Mouse (Mus musculus): ENCODE results near the gene Olfr319. TPM values are rescaled to one million over a fixed set of nuclear protein-coding genes. Genes with fewer than 3 reads are reported as not detected.
"Not testable (repeated sequence)": the region's sequence is repeated elsewhere in the genome, so short reads cannot be mapped to it uniquely, and the experiment has no call there.

The Olfr319 gene
- polyA plus RNA-seq (2012; rRNA removed): not detected in 2 replicates

- H3K27ac ChIP-seq (ENCODE audit: insufficient read depth, low read depth, low read length): no peak within 1 kb of the TSS
- H3K4me3 ChIP-seq (ENCODE audit: insufficient read depth, low read depth, low read length): no peak within 1 kb of the TSS
- no peak for TF ChIP-seq POLR2A (IDR thresholded peaks at IDR 0.05; ENCODE audit: low read depth, low read length)
- TF ChIP-seq CTCF (conservative IDR thresholded peaks at IDR 0.05; ENCODE audit: insufficient read depth, insufficient read length, low read depth, low read length): no peak
- H3K4me1 ChIP-seq (ENCODE audit: control insufficient read depth, insufficient read depth, low read length): no peaks in the 10 kb centered on the region
- DNase-seq: no peak
- H3K36me3 ChIP-seq (ENCODE audit: control insufficient read depth, insufficient read depth, low read length): no peaks in the 10 kb centered on the region
- no peaks in the 10 kb centered on the region for H3K27me3 ChIP-seq (replicated peaks; ENCODE audit: control insufficient read depth, insufficient read depth, low read length)
- WGBS: 82% methylated on average over 3 of the region's 3 CpGs
Measured at GRCm38 (mm10) chr11:58698862-58699261, at the start of gene Olfr319. TSS of gene Olfr319 (plus strand) at chr11:58699162.

DNA sequence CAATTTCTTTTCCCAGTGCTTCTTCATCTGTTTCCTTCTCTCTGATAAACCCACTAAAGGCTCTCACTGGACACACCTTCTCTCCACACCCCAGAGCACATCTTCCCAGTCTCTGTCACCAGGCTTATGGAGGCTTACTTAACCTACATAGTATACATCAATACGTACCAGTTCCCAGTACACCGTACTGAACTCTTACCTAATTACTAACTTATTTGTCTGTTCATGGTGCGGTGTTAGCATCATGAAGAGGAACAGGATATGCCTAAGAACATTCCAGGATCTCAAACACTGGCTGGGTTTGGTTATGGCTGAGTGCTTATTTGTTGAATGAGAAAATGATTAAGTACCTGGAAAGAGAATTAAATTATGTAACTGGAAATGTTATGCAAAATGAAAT, 43.8 kb upstream of the Olfr319 start:
- no peak for TF ChIP-seq CTCF (conservative IDR thresholded peaks at IDR 0.05; ENCODE audit: insufficient read depth, insufficient read length, low read depth, low read length)
- no peak for TF ChIP-seq POLR2A (IDR thresholded peaks at IDR 0.05; ENCODE audit: low read depth, low read length)
- WGBS: 52% methylated on average over 3 of the region's 3 CpGs
- Histone ChIP-seq H3K4me1 (ENCODE audit: control insufficient read depth, insufficient read depth, low read length) (no peaks in the 10 kb centered on the region), H3K36me3 (ENCODE audit: control insufficient read depth, insufficient read depth, low read length) (no peaks in the 10 kb centered on the region), H3K4me3 (ENCODE audit: insufficient read depth, low read depth, low read length) (no peak overlapping the region), H3K27ac (ENCODE audit: insufficient read depth, low read depth, low read length) (no peak overlapping the region), H3K27me3 (replicated peaks; ENCODE audit: control insufficient read depth, insufficient read depth, low read length) (no peaks in the 10 kb centered on the region)
- DNase-seq: no peak

DNA sequence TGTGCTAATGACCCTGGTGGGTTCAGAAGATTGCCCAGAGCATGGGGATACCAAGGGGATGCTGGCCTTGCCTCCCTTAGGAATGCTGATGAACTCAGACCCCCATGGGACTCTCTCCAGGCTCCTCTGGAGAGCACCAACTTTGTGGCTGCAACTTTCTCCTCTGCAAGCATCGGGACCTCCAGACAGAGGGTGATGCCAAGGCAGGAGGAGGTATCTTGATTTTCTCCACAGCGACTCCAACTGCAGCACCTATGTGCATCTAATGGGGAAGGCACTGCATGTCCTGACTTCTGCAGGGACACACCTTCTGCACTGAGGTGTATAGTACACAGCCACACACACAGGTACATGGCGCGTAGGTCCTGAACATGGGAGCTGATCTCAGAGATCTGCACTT, 40.4 kb upstream of the Olfr319 start, which contains the start of gene Olfr322:
Olfr322 (plus strand) TSS at position 187 of the 400 bp plus-strand sequence.
- Histone ChIP-seq H3K27me3 (replicated peaks; ENCODE audit: control insufficient read depth, insufficient read depth, low read length) (no peaks in the 10 kb centered on the region), H3K4me3 (ENCODE audit: insufficient read depth, low read depth, low read length) (no peak within 1 kb of the TSS), H3K36me3 (ENCODE audit: control insufficient read depth, insufficient read depth, low read length) (no peaks in the 10 kb centered on the region), H3K27ac (ENCODE audit: insufficient read depth, low read depth, low read length) (no peak within 1 kb of the TSS), H3K4me1 (ENCODE audit: control insufficient read depth, insufficient read depth, low read length) (no peaks in the 10 kb centered on the region)
- WGBS: 82% methylated on average over 4 of the region's 4 CpGs
- TF ChIP-seq CTCF (conservative IDR thresholded peaks at IDR 0.05; ENCODE audit: insufficient read depth, insufficient read length, low read depth, low read length): no peak
- no peak for TF ChIP-seq POLR2A (IDR thresholded peaks at IDR 0.05; ENCODE audit: low read depth, low read length)
- no peak for DNase-seq

DNA sequence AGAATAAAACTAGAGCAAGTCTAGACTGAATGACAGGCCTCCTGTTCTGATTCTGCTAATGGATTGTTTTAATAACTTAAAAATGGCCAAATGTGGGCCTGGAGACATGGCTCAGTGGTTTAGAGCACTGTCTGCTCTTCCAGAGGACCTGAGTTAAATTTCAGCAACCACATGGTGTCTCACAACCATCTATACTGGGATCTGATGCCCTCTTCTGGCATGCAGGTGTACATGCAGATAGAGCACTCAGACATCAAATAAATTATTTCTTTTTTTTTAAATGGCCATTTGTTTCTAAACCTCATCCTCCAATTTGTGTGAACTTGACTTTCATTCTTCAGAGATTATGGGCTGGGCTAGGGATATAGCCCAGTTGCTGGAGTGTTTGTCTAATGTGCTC, 29.7 kb upstream of the Olfr319 start:
- Histone ChIP-seq H3K27me3 (replicated peaks; ENCODE audit: control insufficient read depth, insufficient read depth, low read length) (no peaks in the 10 kb centered on the region), H3K4me1 (ENCODE audit: control insufficient read depth, insufficient read depth, low read length) (peaks cover 2% of the 10 kb centered on the region; the same call in 1 of the 2 replicates), H3K27ac (ENCODE audit: insufficient read depth, low read depth, low read length) (no peak overlapping the region), H3K36me3 (ENCODE audit: control insufficient read depth, insufficient read depth, low read length) (no peaks in the 10 kb centered on the region), H3K4me3 (ENCODE audit: insufficient read depth, low read depth, low read length) (no peak overlapping the region)
- no peak for DNase-seq
- TF ChIP-seq CTCF (conservative IDR thresholded peaks at IDR 0.05; ENCODE audit: insufficient read depth, insufficient read length, low read depth, low read length): no peak
- TF ChIP-seq POLR2A (IDR thresholded peaks at IDR 0.05; ENCODE audit: low read depth, low read length): no peak

DNA sequence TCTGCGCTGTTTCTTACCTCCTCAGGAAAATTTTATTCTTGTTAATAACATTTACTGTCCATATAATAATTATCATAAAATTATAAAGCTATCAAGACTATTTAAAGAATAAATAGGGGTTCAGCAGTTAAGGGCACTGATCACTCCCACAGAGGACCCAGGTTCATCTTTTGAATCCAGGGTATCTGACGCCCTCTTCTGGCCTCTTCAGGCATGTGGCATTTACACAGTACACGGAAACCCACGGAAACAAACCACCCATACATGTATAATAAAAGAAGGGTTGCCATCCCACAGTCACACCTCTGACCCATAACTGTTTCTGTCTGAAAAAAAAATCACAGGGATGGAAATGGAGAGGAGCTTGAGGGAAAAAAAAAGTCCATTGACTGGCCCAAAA, 27.1 kb upstream of the Olfr319 start:
- no peak for DNase-seq

DNA sequence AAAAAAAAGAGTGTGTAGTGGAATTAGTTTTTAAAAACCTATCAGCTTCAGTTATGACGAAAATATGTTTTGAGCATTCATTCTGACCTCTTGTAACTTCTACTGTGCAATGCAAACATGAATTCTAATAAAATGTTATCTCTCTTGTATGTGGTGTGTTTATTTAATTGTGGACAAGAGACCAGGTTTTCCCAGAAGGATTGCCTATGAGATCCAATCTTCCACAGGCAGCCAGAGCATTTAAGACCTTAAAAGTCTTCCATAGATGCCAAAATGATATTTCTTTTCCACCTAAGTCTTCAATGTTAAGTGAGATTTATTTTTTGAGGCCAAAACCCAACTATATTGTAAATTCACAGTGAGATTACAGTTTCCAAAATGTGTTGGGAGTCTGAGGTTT, 18.2 kb upstream of the Olfr319 start, which contains the start of gene Olfr320:
Olfr320 (plus strand) TSS at position 301 of the 400 bp plus-strand sequence.
- Histone ChIP-seq H3K36me3 (ENCODE audit: control insufficient read depth, insufficient read depth, low read length) (no peaks in the 10 kb centered on the region), H3K27me3 (replicated peaks; ENCODE audit: control insufficient read depth, insufficient read depth, low read length) (no peaks in the 10 kb centered on the region), H3K4me1 (ENCODE audit: control insufficient read depth, insufficient read depth, low read length) (no peaks in the 10 kb centered on the region), H3K4me3 (ENCODE audit: insufficient read depth, low read depth, low read length) (no peak within 1 kb of the TSS), H3K27ac (ENCODE audit: insufficient read depth, low read depth, low read length) (no peak within 1 kb of the TSS)
- no peak for DNase-seq
- 87% methylated on average over 1 of the region's 1 CpGs for WGBS
- no peak for TF ChIP-seq POLR2A (IDR thresholded peaks at IDR 0.05; ENCODE audit: low read depth, low read length)
- TF ChIP-seq CTCF (conservative IDR thresholded peaks at IDR 0.05; ENCODE audit: insufficient read depth, insufficient read length, low read depth, low read length): no peak

More for the DNA sequence above, 27.1 kb upstream of the Olfr319 start:
- Histone ChIP-seq H3K27me3 (replicated peaks; ENCODE audit: control insufficient read depth, insufficient read depth, low read length) (no peaks in the 10 kb centered on the region), H3K4me1 (ENCODE audit: control insufficient read depth, insufficient read depth, low read length) (peaks cover 2% of the 10 kb centered on the region; the same call in 1 of the 2 replicates), H3K36me3 (ENCODE audit: control insufficient read depth, insufficient read depth, low read length) (no peaks in the 10 kb centered on the region), H3K4me3 (ENCODE audit: insufficient read depth, low read depth, low read length) (no peak overlapping the region), H3K27ac (ENCODE audit: insufficient read depth, low read depth, low read length) (no peak overlapping the region)
- WGBS: 53% methylated on average over 4 of the region's 4 CpGs
- TF ChIP-seq CTCF (conservative IDR thresholded peaks at IDR 0.05; ENCODE audit: insufficient read depth, insufficient read length, low read depth, low read length): no peak
- TF ChIP-seq POLR2A (IDR thresholded peaks at IDR 0.05; ENCODE audit: low read depth, low read length): no peak

DNA sequence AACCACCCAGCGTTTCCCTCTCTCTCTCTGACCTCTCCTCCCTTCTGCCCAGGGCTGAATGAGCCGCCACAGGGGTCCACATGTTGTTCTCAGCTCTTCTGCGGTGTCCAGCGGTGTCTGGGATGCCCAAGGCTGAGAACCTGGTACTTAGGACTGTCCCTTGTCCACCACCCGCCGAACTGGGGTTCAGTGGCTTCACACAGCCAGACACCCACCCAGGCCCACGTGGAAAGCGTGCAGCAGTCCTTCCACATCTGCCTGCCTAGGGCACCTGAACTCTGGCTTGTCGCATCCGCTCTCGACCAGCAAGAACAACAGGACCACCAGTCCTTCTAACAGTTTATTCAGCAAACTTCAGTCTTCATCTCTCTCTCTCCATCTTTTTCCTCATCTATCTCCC, 10.1 kb downstream of the Olfr319 start:
- no peaks in the 10 kb centered on the region for H3K4me1 ChIP-seq (ENCODE audit: control insufficient read depth, insufficient read depth, low read length)
- no peak overlapping the region for H3K27ac ChIP-seq (ENCODE audit: insufficient read depth, low read depth, low read length)
- DNase-seq: no peak
- no peaks in the 10 kb centered on the region for H3K36me3 ChIP-seq (ENCODE audit: control insufficient read depth, insufficient read depth, low read length)
- WGBS: 79% methylated on average over 11 of the region's 11 CpGs
- no peak overlapping the region for H3K4me3 ChIP-seq (ENCODE audit: insufficient read depth, low read depth, low read length)
- H3K27me3 ChIP-seq (replicated peaks; ENCODE audit: control insufficient read depth, insufficient read depth, low read length): no peaks in the 10 kb centered on the region
- TF ChIP-seq CTCF (conservative IDR thresholded peaks at IDR 0.05; ENCODE audit: insufficient read depth, insufficient read length, low read depth, low read length): no peak
- TF ChIP-seq POLR2A (IDR thresholded peaks at IDR 0.05; ENCODE audit: low read depth, low read length): no peak

DNA sequence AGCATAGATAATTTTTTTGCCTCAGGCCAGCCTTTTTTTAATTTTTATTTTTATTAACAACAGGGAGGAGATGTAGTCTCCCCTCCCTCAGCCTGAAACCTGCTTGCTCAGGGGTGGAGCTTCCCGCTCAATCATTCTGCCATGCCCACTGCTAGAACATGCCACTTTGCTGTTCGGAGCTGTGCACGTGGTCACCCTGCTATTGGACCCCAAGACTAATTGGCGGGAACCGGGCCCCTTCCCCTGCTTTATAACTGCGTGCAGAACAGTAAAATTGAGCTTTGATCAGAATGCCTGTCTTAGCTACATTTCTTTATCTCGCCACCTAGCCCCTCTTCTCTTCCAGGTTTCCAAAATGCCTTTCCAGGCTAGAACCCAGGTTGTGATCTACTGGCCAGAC, 18.8 kb downstream of the Olfr319 start:
- H3K27ac ChIP-seq (ENCODE audit: insufficient read depth, low read depth, low read length); H3K36me3 ChIP-seq (ENCODE audit: control insufficient read depth, insufficient read depth, low read length); DNase-seq; H3K4me1 ChIP-seq (ENCODE audit: control insufficient read depth, insufficient read depth, low read length); H3K27me3 ChIP-seq (replicated peaks; ENCODE audit: control insufficient read depth, insufficient read depth, low read length); H3K4me3 ChIP-seq (ENCODE audit: insufficient read depth, low read depth, low read length): not testable (repeated sequence)
- 85% methylated on average over 7 of the region's 7 CpGs for WGBS
